Mouse (Mus musculus) large intestine, adult 2 months (tissue): ENCODE data around the gene Wdr91. TPM values are rescaled to one million over a fixed set of nuclear protein-coding genes. Genes with fewer than 3 reads are reported as not detected.

Experiments
- DNase-seq: peaks from one replicate; pipeline ENCODE4 v3.0.0-alpha.2; 2012; ENCODE audit warnings: low read depth, low spot score
- WGBS: fragments of 180-500 bp; shearing (Covaris S2); methylation state at CpG from one replicate; pipeline ENCODE4 v1.1.7; 2018; 5-methylcytosine and 5-hydroxymethylcytosine counted together
- polyA plus RNA-seq: library from polyadenylated mRNA; depleted of rRNA; stranded (reverse); fragments of >200 nt; gene quantifications from 2 replicates; pipeline ENCODE4 v1.2.3, GENCODE M21; 2012

Wdr91 gene
- polyA plus RNA-seq, 1 experiment, result 5.1 TPM

DNA sequence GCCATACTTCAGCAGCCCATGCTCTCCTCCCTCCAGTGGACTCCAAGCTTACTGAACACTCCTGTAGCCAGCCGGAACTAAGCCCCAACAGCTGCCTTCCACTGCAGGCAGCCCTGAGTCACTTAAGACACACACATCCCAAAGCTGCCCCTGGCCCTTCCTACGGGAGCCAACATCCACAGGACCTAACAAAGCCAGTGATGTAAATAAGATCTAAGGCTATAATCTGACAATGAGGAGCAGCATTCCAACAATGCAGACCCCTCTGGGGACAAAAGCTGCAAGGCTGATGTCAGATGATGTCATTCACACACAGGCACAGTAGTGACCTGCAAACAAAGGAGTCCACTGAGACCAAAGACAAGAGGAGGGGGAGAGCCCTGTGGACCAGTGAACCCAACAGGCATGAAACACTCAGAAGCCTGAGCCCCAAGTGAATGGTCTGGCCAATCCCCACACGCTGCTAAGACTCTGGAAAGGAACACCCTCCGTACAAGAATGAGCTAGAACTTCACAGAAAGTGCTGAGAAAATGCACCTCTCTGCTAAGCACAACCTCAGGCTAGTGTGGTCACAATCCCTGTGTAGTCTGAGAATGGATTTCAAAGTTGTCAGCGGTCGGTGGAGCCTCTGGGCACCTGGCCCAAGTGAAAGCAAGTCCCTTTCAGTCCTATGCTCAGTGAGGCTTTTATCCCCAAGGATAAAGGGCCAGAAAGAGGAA is 23.4 kb downstream of the Wdr91 start:
- WGBS, result 85% methylated on average over 6 of the region's 6 CpGs
- DNase-seq, result no peak

DNA sequence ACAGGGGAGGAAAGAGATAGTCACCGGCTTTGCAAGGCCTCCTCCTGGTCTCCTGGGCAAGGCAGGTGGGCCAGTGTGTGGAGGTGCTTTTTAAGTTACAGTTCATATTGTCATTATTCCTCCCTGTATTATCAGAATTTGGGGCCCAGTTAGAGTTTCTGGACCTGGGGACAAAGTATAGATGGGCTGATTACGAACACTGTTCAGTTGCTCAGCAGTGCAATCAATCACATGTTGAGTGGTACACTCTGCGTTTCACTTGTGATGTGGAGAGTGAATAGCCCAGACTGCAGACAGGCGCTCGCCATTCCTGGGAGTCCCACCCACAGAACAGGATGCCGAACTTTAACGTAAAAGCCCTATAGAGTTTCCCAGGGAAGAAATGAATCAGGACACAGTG is 26.0 kb downstream of the Wdr91 start:
- DNase-seq, result no peak
- 90% methylated on average over 7 of the region's 7 CpGs for WGBS

GRCm38 (mm10) chr6:34879911-34880475 is 30.7 kb downstream of the Wdr91 start:
- WGBS, result 55% methylated on average over 6 of the region's 6 CpGs
- DNase-seq, result no peak

- DNase-seq, result no peak
- WGBS, result 92% methylated on average over 16 of the region's 16 CpGs
These were observed 31.5 kb downstream of the Wdr91 start for GRCm38 (mm10) chr6:34879101-34879740.

GRCm38 (mm10) chr6:34877509-34878321 is 33.0 kb downstream of the Wdr91 start, which contains the start of gene Cyren:
Gene Cyren (minus strand): TSS chr6:34878060.
- under 1% methylated on average over 56 of the region's 56 CpGs for WGBS

GRCm38 (mm10) chr6:34876835-34877156 is 33.9 kb downstream of the Wdr91 start:
- no peak for DNase-seq
- 48% methylated on average over 2 of the region's 2 CpGs for WGBS

More at GRCm38 (mm10) chr6:34877509-34878321, 33.0 kb downstream of the Wdr91 start, which contains the start of gene Cyren:
- peak; percentile 53 for DNase-seq

GRCm38 (mm10) chr6:34875966-34876834 is 34.5 kb downstream of the Wdr91 start:
- DNase-seq, result no peak
- 82% methylated on average over 12 of the region's 12 CpGs for WGBS

GRCm38 (mm10) chr6:34875268-34875761 is 35.4 kb downstream of the Wdr91 start:
- no peak for DNase-seq
- WGBS, result 78% methylated on average over 15 of the region's 15 CpGs

DNA sequence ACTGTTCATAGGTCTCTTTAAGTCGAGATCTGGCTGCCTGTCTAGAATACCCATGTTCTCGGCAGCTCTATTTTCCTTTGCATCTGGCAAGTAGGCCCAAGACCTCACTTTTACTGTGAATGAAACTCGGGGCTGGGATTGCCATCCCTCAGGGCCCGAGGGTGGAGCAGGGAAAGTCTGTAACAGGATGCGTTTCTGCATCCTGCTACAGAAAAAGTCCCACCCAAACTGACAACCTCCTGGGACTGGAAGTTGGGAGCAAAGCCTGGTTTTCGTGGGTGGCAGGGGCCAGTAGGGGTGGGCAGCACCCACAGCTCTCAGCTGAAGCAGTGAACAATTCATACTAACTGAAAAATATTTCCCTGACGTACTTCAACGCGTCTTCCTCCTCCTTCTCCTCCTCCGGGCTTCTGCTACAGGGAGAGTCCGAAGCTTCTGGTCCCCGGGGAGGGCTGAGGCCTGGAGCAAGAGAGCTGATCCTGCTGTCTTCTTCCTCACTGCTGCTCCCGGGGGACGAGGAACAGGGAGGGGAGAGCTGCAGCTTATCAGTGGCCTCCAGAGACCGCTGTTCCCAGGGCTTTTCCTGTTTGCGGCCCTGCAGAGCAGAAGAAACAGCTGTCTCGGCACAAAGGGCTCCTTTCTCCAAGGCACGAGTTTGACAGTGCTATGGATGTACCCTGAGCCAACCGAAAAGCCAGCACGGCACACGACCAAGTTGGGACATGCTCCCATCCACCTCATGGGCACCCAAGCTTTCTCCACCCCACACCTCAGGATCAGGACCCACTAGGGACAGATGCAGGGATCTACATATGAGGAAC is 36.4 kb downstream of the Wdr91 start:
- no peak for DNase-seq
- 65% methylated on average over 21 of the region's 21 CpGs for WGBS

DNA sequence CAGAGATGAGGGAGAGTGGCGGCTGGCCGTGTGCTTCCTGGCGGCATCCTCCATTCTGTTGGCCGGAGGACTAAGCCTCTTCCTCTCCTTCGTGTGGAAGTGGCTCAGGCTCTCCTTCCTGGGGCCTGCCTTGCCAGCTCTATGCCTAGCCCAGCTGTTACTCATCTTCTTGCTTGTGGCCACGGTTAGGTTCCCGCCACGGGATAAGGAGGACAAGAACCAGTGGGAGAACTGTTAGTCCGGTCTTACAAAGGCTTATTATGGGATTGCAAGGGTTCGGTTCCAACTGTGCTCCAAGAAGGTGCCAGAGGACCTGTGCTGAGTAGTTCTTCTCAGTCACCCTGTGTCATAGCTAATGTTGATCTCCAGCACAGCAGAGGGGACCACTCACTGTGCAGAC is 37.8 kb downstream of the Wdr91 start:
- WGBS, result 76% methylated on average over 10 of the region's 10 CpGs
- no peak for DNase-seq

DNA sequence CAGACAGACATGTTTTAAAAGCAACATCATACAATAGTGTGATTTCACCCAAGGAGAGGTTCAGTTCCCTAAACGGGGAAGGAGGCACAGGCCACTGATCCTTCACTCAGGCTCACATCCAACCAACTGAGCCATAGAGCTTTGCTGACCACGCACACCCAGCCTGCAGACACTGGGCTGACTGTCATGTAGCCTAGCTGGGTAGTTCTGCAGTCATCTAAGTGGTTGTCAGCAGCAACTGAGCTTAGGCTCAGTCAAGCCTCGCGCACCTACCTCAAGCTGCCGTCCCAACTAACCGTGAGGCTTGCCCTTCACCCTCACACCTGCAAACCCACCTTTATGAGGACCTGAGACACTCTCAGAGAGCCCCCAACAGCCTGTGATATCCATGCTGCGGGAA is 38.7 kb downstream of the Wdr91 start:
- no peak for DNase-seq
- WGBS, result 85% methylated on average over 7 of the region's 7 CpGs

DNA sequence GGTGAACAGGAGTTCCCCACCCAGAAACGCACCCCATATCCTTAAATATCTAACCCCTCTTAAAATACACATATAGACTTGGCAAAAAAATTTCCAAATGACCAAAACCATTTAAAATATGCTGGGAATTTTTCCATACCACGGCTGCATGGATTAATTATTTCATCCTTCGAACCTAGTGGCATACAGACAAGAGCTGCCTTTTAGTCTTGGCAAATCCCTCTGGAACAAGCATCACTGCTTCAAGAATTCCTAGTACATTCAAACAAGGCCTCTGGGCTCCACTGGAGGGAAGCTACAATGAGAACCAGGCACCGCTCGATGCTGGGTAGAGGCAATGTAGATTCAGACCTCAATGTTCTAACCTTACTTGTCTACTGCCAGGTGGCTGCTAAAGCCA is 40.0 kb downstream of the Wdr91 start:
- WGBS, result 75% methylated on average over 5 of the region's 5 CpGs
- no peak for DNase-seq

GRCm38 (mm10) chr6:34870136-34870535 is 40.5 kb downstream of the Wdr91 start:
- WGBS, result 83% methylated on average over 5 of the region's 5 CpGs
- DNase-seq, result no peak

GRCm38 (mm10) chr6:34869225-34869915 is 41.3 kb downstream of the Wdr91 start:
- no peak for DNase-seq
- 28% methylated on average over 13 of the region's 13 CpGs for WGBS

DNA sequence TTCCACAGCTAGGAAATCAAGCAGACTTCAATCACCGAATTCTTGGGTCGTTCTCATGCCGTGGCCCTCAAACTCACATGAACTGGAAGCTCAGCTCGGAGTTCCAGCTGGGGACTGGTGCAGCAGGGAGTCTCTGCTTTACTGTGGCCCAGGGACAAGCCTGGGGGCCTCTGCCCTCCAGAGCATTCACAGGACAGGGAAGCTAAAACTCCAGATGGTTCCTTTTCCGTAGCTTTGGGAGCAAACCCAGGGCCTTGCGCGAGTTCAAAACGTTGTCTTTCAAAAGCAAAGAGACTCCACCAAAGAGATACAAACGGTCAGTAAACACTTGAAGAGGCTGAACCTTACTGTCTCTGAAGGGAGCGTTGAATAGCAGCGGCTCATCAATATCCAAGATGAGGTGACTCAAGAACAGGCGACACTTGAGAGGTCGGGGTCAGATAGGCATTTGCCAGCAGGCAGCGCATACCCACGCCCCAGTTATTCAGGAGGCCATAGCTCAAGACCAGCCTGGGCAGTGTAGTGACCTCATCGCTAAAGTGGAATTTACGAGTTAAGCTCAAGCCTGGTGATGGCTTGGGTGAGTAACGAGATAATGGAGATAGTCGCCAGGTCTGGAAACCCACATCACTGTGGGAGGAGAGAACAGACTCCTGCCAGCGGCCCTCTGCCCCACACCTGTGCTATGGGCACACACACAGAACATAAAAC is 42.0 kb downstream of the Wdr91 start:
- 62% methylated on average over 20 of the region's 20 CpGs for WGBS
- DNase-seq, result no peak

- no peak for DNase-seq
- WGBS, result 72% methylated on average over 9 of the region's 10 CpGs
These were observed 42.7 kb downstream of the Wdr91 start for GRCm38 (mm10) chr6:34867995-34868350.

- 76% methylated on average over 16 of the region's 16 CpGs for WGBS
- no peak for DNase-seq
These were observed 43.2 kb downstream of the Wdr91 start for GRCm38 (mm10) chr6:34867301-34867994.
